8 mouse cellular contexts compared by ENCODE assay signal in the genomic region with DNA sequence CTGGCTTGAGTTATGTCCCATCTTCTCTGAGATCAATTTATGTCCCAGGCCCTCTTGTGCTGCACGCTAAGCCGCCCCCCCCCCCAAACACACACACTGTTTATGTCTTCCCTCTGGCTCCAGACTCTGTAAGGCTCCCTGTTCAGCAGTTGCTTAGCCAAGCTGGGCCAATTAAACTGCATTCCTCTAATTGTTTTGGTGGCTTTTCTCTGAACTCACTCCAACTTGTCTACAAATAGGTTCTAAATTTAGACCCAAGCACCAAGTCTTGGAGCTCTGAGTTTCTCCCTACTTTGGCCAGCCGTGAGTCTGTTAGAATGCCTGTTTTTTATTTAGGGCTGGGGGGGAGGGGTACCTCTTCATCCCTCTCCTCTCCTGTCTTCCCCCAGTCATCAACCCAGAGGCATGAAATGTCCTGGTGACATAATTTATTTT.
DNase-seq lines count a peak whose midpoint lies in the region; ATAC-seq and TF ChIP-seq lines count a peak whose summit lies in the region.

No protein-coding gene starts in this region.

- ATAC-seq in frontal cortex, adult (ENCODE audit: low TSS enrichment), result peak; percentile 70
- ATAC-seq in liver, postnatal 0 days, result no peak

- no peak overlapping the region for H3K4me2 ChIP-seq in liver, postnatal 0 days (ENCODE audit: low read depth, low read length)

- H3K27ac ChIP-seq in liver, postnatal 0 days (ENCODE audit: low read depth), result no peak overlapping the region

- H3K9ac ChIP-seq in liver, postnatal 0 days (replicated peaks), result no peak overlapping the region

- DNase-seq in frontal cortex, postnatal 14 days (ENCODE audit: low spot score in 2 of 2), result no peak
- DNase-seq in right cerebral cortex, postnatal 4 days, result peak; percentile 11
- DNase-seq in right cerebral cortex, adult 2 months (ENCODE audit: low spot score in 2 of 2), result no peak
- peak; percentile 6 to 45 for DNase-seq in kidney, postnatal 36 days
- DNase-seq in yolk sac, embryonic 10.5 days (ENCODE audit: low spot score), result peak; percentile 56
- DNase-seq in B cell, adult 2 months, result no peak
- no peak for DNase-seq in liver, postnatal 0 days

- no peaks in the 10 kb centered on the region for H3K9me3 ChIP-seq in liver, postnatal 0 days (ENCODE audit: low read length)

- H3K27me3 ChIP-seq in liver, postnatal 0 days (ENCODE audit: insufficient read depth, low read length), result no peaks in the 10 kb centered on the region

- no peaks in the 10 kb centered on the region for H3K4me1 ChIP-seq in liver, postnatal 0 days (ENCODE audit: insufficient read depth)

- no peak overlapping the region for H3K4me3 ChIP-seq in liver, postnatal 0 days (ENCODE audit: low read depth, low read length)

- H3K36me3 ChIP-seq in liver, postnatal 0 days (replicated peaks; ENCODE audit: insufficient read depth, low read length), result no peaks in the 10 kb centered on the region

- 19% methylated on average over 3 of the region's 3 CpGs for WGBS in liver, postnatal 0 days (ENCODE audit: insufficient replicate concordance)

- TF ChIP-seq CTCF in liver, postnatal 0 days (IDR thresholded peaks at IDR 0.05; ENCODE audit: low read depth), result no peak

- TF ChIP-seq EP300 in liver, postnatal 0 days (IDR thresholded peaks at IDR 0.05; ENCODE audit: low read depth), result no peak

Comparison
In these comparisons a context has a peak if more than half of its experiments do, and no peak if none do; other contexts are left out.
1. DNase-seq: peak in right cerebral cortex, postnatal 4 days (single experiment), kidney, postnatal 36 days (2 of 2) and yolk sac, embryonic 10.5 days (single experiment); none in frontal cortex, postnatal 14 days (0 of 2), right cerebral cortex, adult 2 months (0 of 2), B cell, adult 2 months (0 of 2) and liver, postnatal 0 days (single experiment).